Mouse (Mus musculus) embryonic fibroblast, embryonic 13.5 days (primary cell): ENCODE measurements around the gene Cox17. TPM values are rescaled to one million over a fixed set of nuclear protein-coding genes. Genes with fewer than 3 reads are reported as not detected.
"Not testable (repeated sequence)": the region's sequence is repeated elsewhere in the genome, so short reads cannot be mapped to it uniquely, and the experiment has no call there.

Experiments used
- H3K27ac ChIP-seq: 2 replicates; pipeline ENCODE4 v1.5.1; 2012; ENCODE audit warnings: low read length, control low read depth, inconsistent platforms; ENCODE audit not compliant: insufficient read depth
- H3K4me1 ChIP-seq: 2 replicates; pipeline ENCODE4 v1.6.1; 2011; ENCODE audit warnings: low read length; ENCODE audit not compliant: control insufficient read depth, insufficient read depth
- H3K4me3 ChIP-seq: 2 replicates; pipeline ENCODE4 v1.5.1; 2011; ENCODE audit warnings: mild to moderate bottlenecking, control low read depth, low read length; ENCODE audit not compliant: insufficient read depth
- CTCF ChIP-seq: IDR thresholded peaks from 2 replicates; pipeline ENCODE4 v1.5.1; 2011; ENCODE audit warnings: mild to moderate bottlenecking, control low read depth, low read length, moderate library complexity, borderline replicate concordance; ENCODE audit not compliant: insufficient read depth
- POLR2A ChIP-seq: IDR thresholded peaks from 2 replicates; pipeline ENCODE4 v1.6.1; 2011; ENCODE audit warnings: low read depth, mild to moderate bottlenecking, control low read depth, low read length, moderate library complexity
- polyA plus RNA-seq: library from polyadenylated mRNA; stranded (reverse); fragments of >200 nt; gene quantifications from 2 replicates; pipeline ENCODE4 v1.2.4, GENCODE M21; 2011; ENCODE audit warnings: low read depth; ENCODE audit not compliant: missing spikeins, insufficient read length

Cox17 gene
- polyA plus RNA-seq, 1 experiment, result 93.2 TPM

DNA sequence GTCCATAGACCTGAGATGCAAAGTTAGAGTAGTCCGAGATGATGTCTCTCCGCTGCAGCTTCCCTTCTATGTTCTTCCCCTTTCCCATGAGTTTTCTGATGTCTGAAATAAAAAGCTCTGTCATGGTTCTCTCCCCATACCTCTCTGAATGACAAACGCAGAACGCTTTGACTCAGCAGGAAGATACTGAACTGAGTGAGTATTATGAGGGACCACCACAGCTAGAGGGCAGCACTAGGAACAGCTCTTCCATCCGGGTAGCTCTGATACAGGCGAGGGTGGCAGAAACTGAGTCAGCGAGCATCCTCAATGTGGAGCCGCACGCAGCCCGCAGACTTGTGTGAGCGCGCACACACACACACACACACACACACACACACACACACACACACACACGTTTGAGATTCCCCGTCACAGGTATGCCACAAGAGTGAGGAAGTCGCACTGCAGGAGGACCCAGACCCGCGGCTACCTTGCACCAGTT, 25.3 kb upstream of the Cox17 start:
- TF ChIP-seq POLR2A (no peak), CTCF (peak; percentile 62; the same call in 1 of the 2 replicates)
- no peak overlapping the region for H3K27ac ChIP-seq
- H3K4me3 ChIP-seq, result no peak overlapping the region
- no peaks in the 10 kb centered on the region for H3K4me1 ChIP-seq

DNA sequence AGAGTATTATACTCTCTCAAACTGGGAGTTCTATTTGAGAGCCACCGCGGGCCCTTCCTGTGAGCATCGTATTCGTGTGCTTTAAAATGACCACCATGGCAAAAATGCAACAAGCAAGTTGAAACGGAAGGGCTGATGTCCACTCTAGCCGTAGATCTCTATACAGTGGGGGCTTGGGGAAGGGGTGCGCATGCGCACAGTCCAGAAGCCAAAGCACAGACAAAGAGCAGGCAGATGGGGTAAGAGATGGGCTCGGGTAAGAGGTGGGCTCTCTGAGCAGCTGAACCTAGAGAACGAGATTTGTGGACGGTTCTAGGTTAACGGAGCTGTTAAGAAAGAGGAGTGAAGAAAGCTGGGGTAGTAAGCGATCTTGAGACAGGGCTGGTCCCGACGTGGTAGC, 22.5 kb upstream of the Cox17 start:
- H3K27ac ChIP-seq, result no peak overlapping the region
- no peak for TF ChIP-seq POLR2A
- no peak overlapping the region for H3K4me3 ChIP-seq
- H3K4me1 ChIP-seq, result no peaks in the 10 kb centered on the region

DNA sequence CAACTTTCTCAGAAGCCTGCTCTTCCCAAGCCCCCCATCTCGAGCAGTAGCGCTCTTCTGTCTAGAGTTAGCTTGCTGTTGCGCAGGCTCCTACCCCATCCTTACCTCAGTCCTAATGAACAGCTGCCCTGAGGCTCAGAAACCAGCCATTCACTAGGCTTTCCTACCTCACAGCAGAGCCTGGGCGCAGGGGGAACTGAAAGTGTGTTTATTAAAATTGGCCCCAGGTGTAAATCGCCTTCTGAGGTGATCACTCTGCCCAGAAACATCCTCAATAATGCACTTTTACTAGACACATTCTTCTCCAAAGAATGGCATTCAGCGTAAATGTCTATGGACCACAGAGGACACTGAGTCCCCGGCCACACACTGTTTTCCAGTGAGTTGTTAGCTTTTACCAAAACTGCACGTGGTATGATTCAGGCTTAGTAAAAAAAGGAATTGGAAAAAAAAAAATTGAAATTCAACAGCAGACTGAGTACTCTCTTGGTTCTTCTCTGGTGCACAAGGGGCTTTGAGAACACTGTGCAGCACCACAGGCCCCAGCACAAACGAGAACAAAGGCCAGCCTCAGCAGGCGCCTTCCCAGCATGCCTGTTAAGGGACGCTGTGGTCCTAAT, 19.9 kb upstream of the Cox17 start:
- Histone ChIP-seq H3K27ac (no peak overlapping the region), H3K4me1 (no peaks in the 10 kb centered on the region), H3K4me3 (no peak overlapping the region)
- TF ChIP-seq CTCF (no peak), POLR2A (no peak)

DNA sequence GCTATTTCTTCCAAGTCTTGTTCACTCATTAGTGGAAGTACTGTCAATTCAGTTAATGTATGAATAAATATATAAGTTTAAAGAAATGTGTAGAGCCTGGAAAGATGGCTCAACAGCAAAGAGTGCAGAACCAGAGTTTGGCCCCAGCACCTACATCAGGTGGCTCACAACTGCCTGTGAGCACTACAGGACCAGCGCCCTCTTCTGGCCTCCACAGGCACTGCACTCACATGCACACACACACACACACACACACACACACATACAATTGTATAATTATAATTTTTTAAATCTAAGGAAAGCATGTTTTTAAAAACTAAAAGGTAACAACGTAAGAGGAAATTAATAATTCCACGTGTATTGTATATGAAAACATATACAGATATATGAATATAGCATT, 17.5 kb upstream of the Cox17 start:
- Histone ChIP-seq H3K4me3 (no peak overlapping the region), H3K27ac (no peak overlapping the region), H3K4me1 (no peaks in the 10 kb centered on the region)
- TF ChIP-seq POLR2A (no peak), CTCF (peak; percentile 23; the same call in 1 of the 2 replicates)

DNA sequence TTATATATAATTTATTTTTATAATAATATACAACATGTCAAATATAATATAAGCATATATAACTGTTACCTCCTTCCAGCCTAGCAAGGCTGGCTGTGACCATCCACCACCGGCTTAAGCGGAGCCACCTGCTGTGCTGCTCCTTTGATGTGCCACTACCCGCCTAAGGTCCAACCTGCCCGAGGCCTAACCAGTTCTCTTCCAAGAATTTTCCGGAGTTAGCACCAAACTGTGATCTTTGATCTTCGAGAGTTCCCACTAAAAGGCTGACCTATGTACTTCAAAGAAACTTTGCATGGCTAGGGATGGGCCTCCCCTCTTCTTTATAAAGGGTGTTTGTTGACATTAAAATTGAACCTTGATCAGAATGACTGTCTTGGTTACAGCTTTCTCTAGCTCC, 12.4 kb upstream of the Cox17 start:
- Histone ChIP-seq H3K4me1 (no peaks in the 10 kb centered on the region), H3K4me3 (no peak overlapping the region), H3K27ac (no peak overlapping the region)
- TF ChIP-seq POLR2A (no peak), CTCF (no peak)

DNA sequence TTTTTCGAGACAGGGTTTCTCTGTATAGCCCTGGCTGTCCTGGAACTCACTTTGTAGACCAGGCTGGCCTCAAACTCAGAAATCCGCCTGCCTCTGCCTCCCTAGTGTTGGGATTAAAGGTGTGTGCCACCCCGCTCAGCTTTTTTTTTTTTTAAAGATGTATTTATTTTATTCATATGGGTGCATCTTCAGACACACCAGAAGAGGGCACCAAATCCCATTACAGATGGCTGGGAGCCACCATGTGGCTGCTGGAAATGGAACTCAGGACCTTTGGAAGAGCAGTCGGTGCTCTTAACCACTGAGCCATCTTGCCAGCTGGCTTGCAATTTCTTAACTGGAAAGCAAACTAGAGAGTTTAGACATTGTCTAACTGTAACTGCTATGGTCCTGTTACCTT, 8.7 kb upstream of the Cox17 start:
- H3K4me1 ChIP-seq, H3K4me3 ChIP-seq, H3K27ac ChIP-seq: not testable (repeated sequence)

DNA sequence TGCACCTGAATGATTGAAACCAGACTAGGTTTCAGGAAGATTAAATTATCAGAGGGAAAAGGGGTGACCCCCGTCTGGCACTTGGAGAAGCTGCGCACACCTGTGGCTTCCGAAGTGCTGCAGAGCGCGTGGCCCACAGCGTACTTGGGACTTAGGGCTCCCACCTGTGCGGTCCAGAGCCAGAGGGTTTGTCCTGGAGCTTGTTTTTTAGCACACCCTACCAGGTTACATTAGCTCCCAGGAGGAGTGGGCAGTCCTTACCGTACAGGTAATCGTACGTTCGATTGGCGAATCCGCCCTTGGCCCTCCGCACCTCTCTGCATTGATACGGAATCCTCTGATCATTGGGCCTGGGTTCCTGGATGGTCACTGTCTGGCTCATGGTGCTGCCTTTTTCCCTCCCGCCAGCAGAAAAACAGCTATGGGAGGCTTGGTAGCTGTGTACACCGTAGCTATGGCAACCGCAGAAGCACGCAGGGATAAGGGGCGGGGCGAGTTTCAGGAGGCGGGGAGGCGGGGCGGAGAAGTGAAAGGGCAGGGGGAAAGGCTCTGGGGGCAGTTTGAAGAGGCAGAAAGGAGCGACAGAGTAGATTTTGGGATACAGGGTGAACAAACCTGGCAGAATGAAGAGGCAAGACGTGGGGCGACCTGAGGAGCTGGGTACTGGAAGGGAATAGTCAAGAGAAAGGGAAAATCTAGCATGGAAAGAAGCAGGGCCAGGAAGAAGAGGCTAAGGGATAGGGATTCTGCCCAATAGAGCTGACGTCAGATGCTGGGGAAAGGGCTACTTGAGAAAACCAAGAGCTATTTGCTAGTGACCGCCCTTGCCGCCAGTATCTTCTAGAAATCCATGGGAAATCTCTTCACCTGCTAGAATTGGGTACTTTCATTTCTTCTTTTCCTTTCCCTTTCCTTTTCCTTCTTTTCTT, 5.1 kb upstream of the Cox17 start, which contains the start of gene Maats1:
Maats1 (minus strand) TSS at position 748 of the 929 bp plus-strand sequence.
- no peak within 1 kb of the TSS for H3K27ac ChIP-seq
- TF ChIP-seq CTCF, result no peak
- no peaks in the 10 kb centered on the region for H3K4me1 ChIP-seq
- peak within 1 kb of the TSS; percentile 28; the same call in 1 of the 2 replicates for H3K4me3 ChIP-seq

DNA sequence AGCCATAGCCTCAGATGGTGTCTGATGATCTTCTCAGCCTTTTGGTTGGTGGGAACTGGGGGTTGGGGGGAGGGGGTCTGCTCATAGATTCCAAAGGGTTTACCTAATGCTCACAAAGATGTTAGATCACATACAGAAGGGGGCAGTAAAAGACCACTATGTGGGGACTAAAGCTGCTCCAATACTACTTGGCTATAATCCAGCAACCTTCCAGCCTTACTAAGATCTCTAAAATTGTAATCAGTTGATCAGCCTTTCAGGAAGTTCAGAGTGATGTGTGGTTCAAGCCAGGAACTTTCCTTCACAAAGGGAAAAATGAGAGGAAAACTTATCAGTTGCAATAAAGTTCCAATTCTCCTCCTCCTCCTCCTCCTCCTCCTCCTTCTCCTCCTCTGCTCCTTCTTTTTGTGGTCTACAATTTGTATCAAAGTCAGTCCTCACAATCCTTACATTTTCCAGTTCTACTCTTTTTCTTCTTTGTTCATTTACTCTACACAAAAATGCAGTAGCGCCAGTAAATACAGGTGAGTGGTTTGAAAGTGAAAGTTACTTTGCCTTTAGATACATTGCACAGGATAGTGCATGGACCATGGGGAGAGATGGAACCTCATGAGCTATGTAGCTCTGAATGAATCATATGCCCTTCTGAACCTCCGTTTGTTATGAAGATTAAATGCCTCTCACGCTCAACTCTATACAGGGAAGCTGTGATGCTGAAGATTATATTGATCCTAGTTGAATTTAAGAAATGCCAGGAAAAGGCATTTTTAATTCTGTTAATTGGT, 1.7 kb upstream of the Cox17 start:
- TF ChIP-seq CTCF (no peak), POLR2A (no peak)
- Histone ChIP-seq H3K4me3 (no peak overlapping the region), H3K4me1 (peaks cover 3% of the 10 kb centered on the region; the same call in 1 of the 2 replicates), H3K27ac (no peak overlapping the region)

DNA sequence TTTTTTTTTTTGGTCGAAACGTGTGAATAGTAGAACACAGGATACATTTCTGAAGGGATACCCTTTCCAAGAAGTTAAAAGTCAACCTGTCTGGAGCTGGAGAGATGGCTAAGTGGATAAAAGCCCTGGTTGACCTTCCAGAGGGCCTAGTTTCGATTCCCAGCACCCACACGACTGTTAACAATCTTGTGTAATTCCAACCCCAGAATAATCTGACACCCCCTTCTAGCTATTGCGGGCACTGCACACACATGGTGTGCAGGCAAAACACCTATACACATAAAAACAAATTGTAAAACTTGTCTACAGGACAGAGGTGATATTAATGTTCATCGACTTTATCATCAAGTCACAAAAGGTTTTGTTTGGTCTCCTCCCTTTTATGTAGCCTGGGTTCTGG, 797 bp downstream of the Cox17 start:
- Histone ChIP-seq H3K27ac (no peak overlapping the region), H3K4me3 (peak overlapping the region; percentile 51), H3K4me1 (peaks cover 3% of the 10 kb centered on the region; the same call in 1 of the 2 replicates)
- TF ChIP-seq POLR2A (no peak), CTCF (no peak)
